Mouse (Mus musculus) neutrophil, adult 83 days (primary cell): ENCODE results near the gene Wdr5b. TPM values are rescaled to one million over a fixed set of nuclear protein-coding genes. Genes with fewer than 3 reads are reported as not detected.

Source experiments
- total RNA-seq, 2 experiments: library from RNA; stranded (reverse); gene quantifications; one replicate each; pipeline ENCODE4 v1.2.4; 2023

The Wdr5b gene
- 1 to 10 TPM; 5.2 to 5.6 TPM for total RNA-seq

DNA sequence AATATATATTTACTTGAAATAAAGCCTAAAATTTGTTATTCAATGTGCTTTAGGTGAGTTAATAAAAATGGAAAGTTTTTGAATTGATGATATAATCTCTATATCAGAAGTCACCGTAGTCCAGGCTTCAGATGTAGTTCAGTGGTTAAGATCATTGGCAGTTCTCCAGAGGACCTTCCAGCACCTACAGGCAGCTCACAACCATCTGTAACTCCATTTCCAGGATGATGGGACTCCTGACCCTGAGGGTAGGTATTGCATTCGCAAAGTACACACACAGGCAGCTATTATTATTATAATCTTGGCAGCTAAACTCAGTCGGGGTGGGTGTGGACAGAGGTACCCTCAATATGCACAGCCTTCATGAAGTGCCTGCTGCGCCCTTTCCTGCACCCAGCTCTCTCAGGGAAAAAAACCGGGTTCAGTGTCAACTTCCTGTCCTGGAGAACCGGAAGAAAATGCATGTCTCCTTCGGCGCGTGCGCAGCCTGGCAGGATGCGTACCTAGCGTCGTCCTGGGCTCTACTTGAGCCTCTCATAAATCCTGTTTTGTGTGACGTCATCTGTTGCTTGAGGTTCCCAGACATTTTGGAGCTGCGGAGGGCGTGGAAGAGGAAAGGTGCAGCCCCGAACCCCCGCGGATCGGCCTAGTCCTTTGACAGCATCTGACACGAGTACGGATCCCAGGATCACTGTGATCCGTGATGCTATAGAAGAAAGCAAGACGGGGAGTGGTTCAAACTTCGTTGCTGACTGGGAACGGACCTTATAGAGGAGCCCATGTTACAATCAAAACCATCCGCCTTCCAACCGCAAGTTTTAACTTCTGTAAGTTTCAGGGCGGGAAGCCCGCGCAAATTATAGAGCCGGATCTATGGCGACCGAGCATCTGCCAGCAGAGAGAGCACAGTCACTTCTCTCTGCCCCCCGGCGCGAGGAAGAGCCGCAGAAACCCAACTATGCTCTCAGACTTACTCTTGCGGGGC, at the start of gene Wdr5b:
Wdr5b (plus strand) TSS at position 551 of the 985 bp plus-strand sequence.

DNA sequence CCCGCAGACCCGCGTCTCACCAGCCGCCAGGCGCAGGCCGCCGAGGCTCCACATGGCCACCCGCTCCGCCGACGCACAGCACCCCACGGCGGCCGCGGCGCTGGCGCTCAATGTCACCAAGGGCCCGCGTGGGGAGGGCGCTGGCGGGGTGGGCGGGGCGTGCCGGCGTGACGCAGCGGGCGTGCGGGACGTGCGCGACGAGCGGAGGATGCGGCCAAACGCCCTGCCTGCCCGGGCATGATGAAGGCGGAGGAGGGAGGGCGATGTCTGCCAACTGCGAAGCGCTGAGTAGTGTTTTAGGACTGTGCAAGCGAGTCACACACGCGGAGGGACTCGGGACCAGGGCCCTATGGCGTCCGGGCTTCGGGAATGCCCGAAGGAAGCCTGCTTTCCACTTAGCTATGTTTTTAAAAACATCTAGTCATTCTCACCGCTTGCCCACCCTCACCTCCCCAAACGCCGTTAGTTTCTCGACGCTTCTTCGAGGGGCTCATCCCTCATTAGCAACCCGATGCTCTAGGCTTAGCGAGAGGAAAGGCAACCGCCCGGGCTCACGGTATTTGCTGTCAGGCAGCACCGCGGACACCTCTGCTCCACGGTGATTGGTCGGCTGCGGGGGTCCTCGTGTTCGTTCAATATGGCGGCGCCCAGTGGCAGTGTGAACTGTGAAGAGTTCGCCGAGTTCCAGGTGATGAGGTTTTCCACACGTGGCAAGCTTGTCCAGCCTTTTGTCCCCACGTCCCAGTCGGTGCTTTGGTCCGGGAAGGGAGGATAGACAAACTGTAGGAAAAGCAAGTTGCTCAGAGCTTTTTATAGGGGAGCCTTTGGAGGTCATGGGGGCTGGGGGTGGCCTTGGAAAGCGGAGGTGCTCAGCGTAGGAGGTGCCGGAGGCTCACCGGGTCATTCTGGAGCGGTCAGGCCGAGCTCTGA, 30.7 kb downstream of the Wdr5b start, which contains the start of the genes Fam162a and Ccdc58:
Fam162a (minus strand) TSS at position 145 of the 930 bp plus-strand sequence.
Ccdc58 (plus strand) TSS at position 236 of the 930 bp plus-strand sequence.

Other genes with a start within 250 kb of the Wdr5b start
- 10 to 100 TPM; 20.7 to 28.0 TPM for gene Parp14, start 169.6 kb upstream of the Wdr5b start, total RNA-seq
- gene Parp9, start 102.7 kb upstream of the Wdr5b start, total RNA-seq, result 10 to 100 TPM; 21.9 to 23.9 TPM
- gene Dtx3l, start 102.0 kb upstream of the Wdr5b start, total RNA-seq, result 10 to 100 TPM; 19.4 to 21.5 TPM
- 10 to 100 TPM; 34.2 to 34.9 TPM for gene Kpna1, start 62.4 kb upstream of the Wdr5b start, total RNA-seq
- 10 to 100 TPM; 19.6 to 23.4 TPM for gene Fam162a, start 30.4 kb downstream of the Wdr5b start, total RNA-seq
- 10 to 100 TPM; 11.9 to 12.3 TPM for gene Ccdc58, start 30.5 kb downstream of the Wdr5b start, total RNA-seq
- gene Csta1, start 90.1 kb downstream of the Wdr5b start, total RNA-seq, result not detected
- gene Stfa2l1, start 115.6 kb downstream of the Wdr5b start, total RNA-seq, result 10 to 100 TPM; 40.7 to 52.0 TPM
- gene Gm5483, start 143.0 kb downstream of the Wdr5b start, total RNA-seq, result 10 to 100 TPM; 18.7 to 20.8 TPM
- gene Gm5416, start 169.2 kb downstream of the Wdr5b start, total RNA-seq, result 1 to 10 TPM in 1 of 2 experiments, not detected in 1; 2.2 TPM
- not detected for gene 2010005H15Rik, start 180.3 kb downstream of the Wdr5b start, total RNA-seq
- gene Stfa1, start 235.8 kb downstream of the Wdr5b start, total RNA-seq, result 1 to 10 TPM; 3.7 to 5.5 TPM